Mouse (Mus musculus): ENCODE measurements around the gene Zfp729a. TPM values are rescaled to one million over a fixed set of nuclear protein-coding genes. Genes with fewer than 3 reads are reported as not detected.
"Not testable (repeated sequence)": the region's sequence is repeated elsewhere in the genome, so short reads cannot be mapped to it uniquely, and the experiment has no call there.

Zfp729a gene
- polyA plus RNA-seq (2015; fragmentation: Nextera tagmentation; extraction: Ambion mirVana) = 1.6 TPM in 2 replicates

GRCm38 (mm10) chr13:67637294-67638007 lies at the start of gene Zfp729a, which contains the start of gene Gm49345:
TSS of gene Zfp729a (minus strand) at chr13:67637791.
TSS of gene Gm49345 (minus strand) at chr13:67637769.
- Histone ChIP-seq H3K9me3 (replicated peaks; ENCODE audit: control insufficient read depth, low read length) (no peaks in the 10 kb centered on the region), H3K36me3 (ENCODE audit: control insufficient read depth, insufficient read depth) (no peaks in the 10 kb centered on the region), H3K27me3 (ENCODE audit: control insufficient read depth, insufficient read depth, low read length) (no peaks in the 10 kb centered on the region), H3K27ac (ENCODE audit: low read length) (peak within 1 kb of the TSS; percentile 75), H3K4me2 (ENCODE audit: low read depth, low read length) (peak within 1 kb of the TSS; percentile 66), H3K9ac (ENCODE audit: low read length) (peak within 1 kb of the TSS; percentile 85), H3K4me3 (ENCODE audit: low read length) (peak within 1 kb of the TSS; percentile 94), H3K4me1 (ENCODE audit: control insufficient read depth, insufficient read depth, low read length) (0 out of 2 replicates have a peak, but pooled peaks cover 2% of the 10 kb centered on the region)
- peak; percentile 99 for ATAC-seq (replicated peaks; ENCODE audit: extremely low read depth, insufficient read depth, low FRiP score)
- under 1% methylated on average over 19 of the region's 19 CpGs for WGBS

- Histone ChIP-seq H3K27me3 (ENCODE audit: control insufficient read depth, insufficient read depth, low read length) (no peaks in the 10 kb centered on the region), H3K27ac (ENCODE audit: low read length) (no peak within 1 kb of the TSS), H3K4me2 (ENCODE audit: low read depth, low read length) (no peak within 1 kb of the TSS), H3K9me3 (replicated peaks; ENCODE audit: control insufficient read depth, low read length) (no peaks in the 10 kb centered on the region), H3K4me3 (ENCODE audit: low read length) (no peak within 1 kb of the TSS), H3K4me1 (ENCODE audit: control insufficient read depth, insufficient read depth, low read length) (no peaks in the 10 kb centered on the region), H3K9ac (ENCODE audit: low read length) (no peak within 1 kb of the TSS), H3K36me3 (ENCODE audit: control insufficient read depth, insufficient read depth) (no peaks in the 10 kb centered on the region)
- no peak for ATAC-seq (replicated peaks; ENCODE audit: extremely low read depth, insufficient read depth, low FRiP score)
- WGBS = 70% methylated on average over 4 of the region's 4 CpGs
Measured at GRCm38 (mm10) chr13:67686971-67687370, 49.4 kb upstream of the Zfp729a start, which contains the start of gene Zfp738. TSS of gene Zfp738 (minus strand) at chr13:67687071.

GRCm38 (mm10) chr13:67683841-67684240 lies 46.2 kb upstream of the Zfp729a start:
- H3K27ac ChIP-seq (ENCODE audit: low read length); H3K27me3 ChIP-seq (ENCODE audit: control insufficient read depth, insufficient read depth, low read length); H3K36me3 ChIP-seq (ENCODE audit: control insufficient read depth, insufficient read depth); H3K4me1 ChIP-seq (ENCODE audit: control insufficient read depth, insufficient read depth, low read length); ATAC-seq (replicated peaks; ENCODE audit: extremely low read depth, insufficient read depth, low FRiP score); H3K9me3 ChIP-seq (replicated peaks; ENCODE audit: control insufficient read depth, low read length): not testable (repeated sequence)
- Histone ChIP-seq H3K4me3 (ENCODE audit: low read length) (peak overlapping the region; percentile 83), H3K4me2 (ENCODE audit: low read depth, low read length) (peak overlapping the region; percentile 60), H3K9ac (ENCODE audit: low read length) (peak overlapping the region; percentile 71)
- 73% methylated on average over 2 of the region's 2 CpGs for WGBS

GRCm38 (mm10) chr13:67682959-67683735 lies 45.6 kb upstream of the Zfp729a start:
- H3K9me3 ChIP-seq (replicated peaks; ENCODE audit: control insufficient read depth, low read length); H3K36me3 ChIP-seq (ENCODE audit: control insufficient read depth, insufficient read depth); H3K4me1 ChIP-seq (ENCODE audit: control insufficient read depth, insufficient read depth, low read length); H3K27me3 ChIP-seq (ENCODE audit: control insufficient read depth, insufficient read depth, low read length): not testable (repeated sequence)
- 0 out of 2 replicates have a peak overlapping the region, but pooled peaks have one; percentile 51 for H3K27ac ChIP-seq (ENCODE audit: low read length)
- 15% methylated on average over 16 of the region's 16 CpGs for WGBS
- peak; percentile 100 for ATAC-seq (replicated peaks; ENCODE audit: extremely low read depth, insufficient read depth, low FRiP score)
- H3K9ac ChIP-seq (ENCODE audit: low read length) = peak overlapping the region; percentile 87
- H3K4me2 ChIP-seq (ENCODE audit: low read depth, low read length) = peak overlapping the region; percentile 74
- H3K4me3 ChIP-seq (ENCODE audit: low read length) = peak overlapping the region; percentile 83

- Histone ChIP-seq H3K27me3 (ENCODE audit: control insufficient read depth, insufficient read depth, low read length) (no peaks in the 10 kb centered on the region), H3K4me1 (ENCODE audit: control insufficient read depth, insufficient read depth, low read length) (no peaks in the 10 kb centered on the region), H3K9ac (ENCODE audit: low read length) (no peak overlapping the region), H3K27ac (ENCODE audit: low read length) (no peak overlapping the region), H3K4me2 (ENCODE audit: low read depth, low read length) (no peak overlapping the region), H3K4me3 (ENCODE audit: low read length) (no peak overlapping the region), H3K36me3 (ENCODE audit: control insufficient read depth, insufficient read depth) (no peaks in the 10 kb centered on the region; the same call in 1 of the 2 replicates), H3K9me3 (replicated peaks; ENCODE audit: control insufficient read depth, low read length) (no peaks in the 10 kb centered on the region)
- 84% methylated on average over 2 of the region's 2 CpGs for WGBS
- ATAC-seq (replicated peaks; ENCODE audit: extremely low read depth, insufficient read depth, low FRiP score) = no peak
Measured at GRCm38 (mm10) chr13:67674902-67675301, 37.3 kb upstream of the Zfp729a start.

GRCm38 (mm10) chr13:67652496-67652895 lies 14.9 kb upstream of the Zfp729a start:
- ATAC-seq (replicated peaks; ENCODE audit: extremely low read depth, insufficient read depth, low FRiP score) = no peak
- Histone ChIP-seq H3K9me3 (replicated peaks; ENCODE audit: control insufficient read depth, low read length) (no peaks in the 10 kb centered on the region), H3K4me3 (ENCODE audit: low read length) (no peak overlapping the region), H3K27ac (ENCODE audit: low read length) (no peak overlapping the region), H3K36me3 (ENCODE audit: control insufficient read depth, insufficient read depth) (no peaks in the 10 kb centered on the region), H3K4me2 (ENCODE audit: low read depth, low read length) (no peak overlapping the region), H3K27me3 (ENCODE audit: control insufficient read depth, insufficient read depth, low read length) (no peaks in the 10 kb centered on the region), H3K4me1 (ENCODE audit: control insufficient read depth, insufficient read depth, low read length) (no peaks in the 10 kb centered on the region), H3K9ac (ENCODE audit: low read length) (no peak overlapping the region)
- 53% methylated on average over 3 of the region's 3 CpGs for WGBS

GRCm38 (mm10) chr13:67610108-67610507 lies 27.5 kb downstream of the Zfp729a start:
- no peak for ATAC-seq (replicated peaks; ENCODE audit: extremely low read depth, insufficient read depth, low FRiP score)
- peak overlapping the region; percentile 72; the same call in 1 of the 2 replicates for H3K4me2 ChIP-seq (ENCODE audit: low read depth, low read length)
- 79% methylated on average over 4 of the region's 4 CpGs for WGBS
- H3K27me3 ChIP-seq (ENCODE audit: control insufficient read depth, insufficient read depth, low read length) = no peaks in the 10 kb centered on the region
- peaks cover 4% of the 10 kb centered on the region; the same call in 1 of the 2 replicates for H3K4me1 ChIP-seq (ENCODE audit: control insufficient read depth, insufficient read depth, low read length)
- H3K4me3 ChIP-seq (ENCODE audit: low read length) = no peak overlapping the region; the same call in 1 of the 2 replicates
- H3K27ac ChIP-seq (ENCODE audit: low read length) = no peak overlapping the region
- no peak overlapping the region for H3K9ac ChIP-seq (ENCODE audit: low read length)
- H3K36me3 ChIP-seq (ENCODE audit: control insufficient read depth, insufficient read depth) = no peaks in the 10 kb centered on the region
- H3K9me3 ChIP-seq (replicated peaks; ENCODE audit: control insufficient read depth, low read length) = peaks cover 4% of the 10 kb centered on the region; the same call in 1 of the 2 replicates

- peak; percentile 94 for ATAC-seq (replicated peaks; ENCODE audit: extremely low read depth, insufficient read depth, low FRiP score)
- WGBS = 3% methylated on average over 20 of the region's 20 CpGs
- no peaks in the 10 kb centered on the region for H3K27me3 ChIP-seq (ENCODE audit: control insufficient read depth, insufficient read depth, low read length)
- H3K4me2 ChIP-seq (ENCODE audit: low read depth, low read length) = peak within 1 kb of the TSS; percentile 72
- H3K4me3 ChIP-seq (ENCODE audit: low read length) = peak within 1 kb of the TSS; percentile 89
- peaks cover 4% of the 10 kb centered on the region; the same call in 1 of the 2 replicates for H3K9me3 ChIP-seq (replicated peaks; ENCODE audit: control insufficient read depth, low read length)
- H3K9ac ChIP-seq (ENCODE audit: low read length) = peak within 1 kb of the TSS; percentile 85
- H3K36me3 ChIP-seq (ENCODE audit: control insufficient read depth, insufficient read depth) = no peaks in the 10 kb centered on the region
- peak within 1 kb of the TSS; percentile 75 for H3K27ac ChIP-seq (ENCODE audit: low read length)
- H3K4me1 ChIP-seq (ENCODE audit: control insufficient read depth, insufficient read depth, low read length) = peaks cover 4% of the 10 kb centered on the region; the same call in 1 of the 2 replicates
Measured at GRCm38 (mm10) chr13:67609066-67609876, 28.3 kb downstream of the Zfp729a start, which contains the start of gene Zfp729b. TSS of gene Zfp729b (minus strand) at chr13:67609707.

Data from heart, embryonic 16.5 days (tissue).